Mouse (Mus musculus) stomach, postnatal 0 days (tissue): ENCODE results near the gene Son. TPM values are rescaled to one million over a fixed set of nuclear protein-coding genes. Genes with fewer than 3 reads are reported as not detected.

Experiments
- ATAC-seq: fragments of 200-750 bp; cut with Nextera tagmentation; 2 replicates; pipeline ENCODE4 v1.8.0; 2017; ENCODE audit not compliant: low FRiP score, low TSS enrichment
- DNase-seq: peaks from one replicate; pipeline ENCODE4 v3.0.0-alpha.2; 2016; ENCODE audit warnings: low spot score
- H3K27ac ChIP-seq: fragments of 300-500 bp; sonication (generic); replicated peaks from 2 replicates; pipeline ENCODE4 v1.5.1; 2014; ENCODE audit warnings: mild to moderate bottlenecking, control low read depth
- H3K27me3 ChIP-seq: fragments of 300-500 bp; sonication (generic); 2 replicates; pipeline ENCODE4 v1.6.1; 2014; ENCODE audit warnings: low read length; ENCODE audit not compliant: control insufficient read depth, insufficient read depth
- H3K36me3 ChIP-seq: fragments of 300-500 bp; sonication (generic); 2 replicates; pipeline ENCODE4 v1.6.1; 2014; ENCODE audit warnings: low read length, mixed read lengths; ENCODE audit not compliant: control insufficient read depth, insufficient read depth
- H3K4me1 ChIP-seq: fragments of 300-500 bp; sonication (generic); replicated peaks from 2 replicates; pipeline ENCODE4 v1.6.1; 2014; ENCODE audit warnings: antibody characterized with exemption; ENCODE audit not compliant: control insufficient read depth, insufficient read depth
- H3K4me2 ChIP-seq: fragments of 300-500 bp; sonication (generic); replicated peaks from 2 replicates; pipeline ENCODE4 v1.6.1; 2014; ENCODE audit warnings: low read depth, mild to moderate bottlenecking, control low read depth, moderate library complexity
- H3K4me3 ChIP-seq: fragments of 300-500 bp; sonication (generic); 2 replicates; pipeline ENCODE4 v1.5.1; 2014; ENCODE audit warnings: low read depth, low read length, control low read depth
- H3K9ac ChIP-seq: fragments of 300-500 bp; sonication (generic); 2 replicates; pipeline ENCODE4 v1.6.1; 2014; ENCODE audit warnings: mild to moderate bottlenecking, low read length, control low read depth, mixed read lengths
- H3K9me3 ChIP-seq: fragments of 300-500 bp; sonication (generic); 2 replicates; pipeline ENCODE4 v1.6.1; 2016; ENCODE audit warnings: low read length; ENCODE audit not compliant: control insufficient read depth
- CTCF ChIP-seq: IDR thresholded peaks from 2 replicates; pipeline ENCODE4 v1.5.1; 2016; ENCODE audit warnings: antibody characterized with exemption, low read depth, mild to moderate bottlenecking, moderate library complexity
- EP300 ChIP-seq: optimal IDR thresholded peaks from 2 replicates; pipeline ENCODE3; 2016; ENCODE audit warnings: antibody characterized with exemption
- WGBS: fragments of 180-500 bp; shearing (Covaris S2); extraction: QIAGEN DNeasy Blood & Tissue Kit; methylation state at CpG from one replicate; pipeline ENCODE4 v1.1.7; 2014; 5-methylcytosine and 5-hydroxymethylcytosine counted together
- polyA plus RNA-seq: library from polyadenylated mRNA; unstranded; fragments of >200 nt; fragmentation: Nextera tagmentation; extraction: Ambion mirVana; gene quantifications from 2 replicates; pipeline ENCODE4 v1.2.1, GENCODE M21; 2015

The Son gene
- polyA plus RNA-seq = 62.3 and 65.8 TPM in 2 replicates

GRCm38 (mm10) chr16:91647461-91648219, at the start of gene Son:
Gene Son (plus strand): TSS chr16:91647506.
- no peaks in the 10 kb centered on the region for H3K27me3 ChIP-seq
- under 1% methylated on average over 68 of the region's 70 CpGs for WGBS

GRCm38 (mm10) chr16:91597672-91598010, 49.7 kb upstream of the Son start, which contains the start of gene Tmem50b:
Gene Tmem50b (minus strand): TSS chr16:91597800.
- TF ChIP-seq CTCF (no peak), EP300 (no peak)
- DNase-seq = peak; percentile 99
- no peaks in the 10 kb centered on the region for H3K27me3 ChIP-seq
- H3K36me3 ChIP-seq = no peaks in the 10 kb centered on the region
- H3K27ac ChIP-seq = peak within 1 kb of the TSS; percentile 77
- H3K4me1 ChIP-seq = no peaks in the 10 kb centered on the region
- H3K9me3 ChIP-seq = no peaks in the 10 kb centered on the region
- WGBS = 0% methylated on average over 24 of the region's 34 CpGs
- peak; percentile 99 for ATAC-seq
- peak within 1 kb of the TSS; percentile 84 for H3K9ac ChIP-seq
- peak within 1 kb of the TSS; percentile 78 for H3K4me3 ChIP-seq
- H3K4me2 ChIP-seq = peak within 1 kb of the TSS; percentile 93

More at GRCm38 (mm10) chr16:91647461-91648219, at the start of gene Son:
- peak within 1 kb of the TSS; percentile 78 for H3K4me3 ChIP-seq
- ATAC-seq (peak; percentile 96), DNase-seq (peak; percentile 96)
- H3K4me2 ChIP-seq = peak within 1 kb of the TSS; percentile 93
- peak within 1 kb of the TSS; percentile 93 for H3K9ac ChIP-seq
- H3K36me3 ChIP-seq = peaks cover 6% of the 10 kb centered on the region; the same call in 1 of the 2 replicates
- no peaks in the 10 kb centered on the region for H3K9me3 ChIP-seq
- H3K4me1 ChIP-seq = no peaks in the 10 kb centered on the region
- TF ChIP-seq EP300 (peak; percentile 84), CTCF (peak; percentile 4; the same call in 1 of the 2 replicates)
- peak within 1 kb of the TSS; percentile 100 for H3K27ac ChIP-seq

DNA sequence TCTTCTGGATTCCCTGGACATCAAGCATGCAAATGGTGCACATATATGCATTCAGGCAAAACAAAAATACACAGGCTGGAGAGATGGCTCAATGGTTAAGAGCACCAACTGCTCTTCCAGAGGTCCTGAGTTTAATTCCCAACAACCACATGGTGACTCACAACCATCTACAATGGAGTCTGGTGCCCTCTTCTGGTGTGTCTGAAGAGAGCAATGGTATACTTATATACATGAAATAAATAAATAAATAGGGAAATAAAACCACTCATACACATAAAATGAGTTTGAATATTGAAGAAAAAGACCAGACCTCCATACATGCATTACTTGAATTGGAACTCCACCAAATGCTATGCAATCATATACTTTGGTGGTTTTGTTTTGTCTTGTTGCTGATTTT, 48.1 kb upstream of the Son start:
- Histone ChIP-seq H3K9ac (no peak overlapping the region), H3K27ac (no peak overlapping the region), H3K27me3 (no peaks in the 10 kb centered on the region), H3K36me3 (no peaks in the 10 kb centered on the region), H3K4me3 (no peak overlapping the region), H3K4me2 (no peak overlapping the region), H3K9me3 (no peaks in the 10 kb centered on the region), H3K4me1 (no peaks in the 10 kb centered on the region)
- DNase-seq = no peak
- TF ChIP-seq EP300 (no peak), CTCF (peak; percentile 29; the same call in 1 of the 2 replicates)
- no peak for ATAC-seq

DNA sequence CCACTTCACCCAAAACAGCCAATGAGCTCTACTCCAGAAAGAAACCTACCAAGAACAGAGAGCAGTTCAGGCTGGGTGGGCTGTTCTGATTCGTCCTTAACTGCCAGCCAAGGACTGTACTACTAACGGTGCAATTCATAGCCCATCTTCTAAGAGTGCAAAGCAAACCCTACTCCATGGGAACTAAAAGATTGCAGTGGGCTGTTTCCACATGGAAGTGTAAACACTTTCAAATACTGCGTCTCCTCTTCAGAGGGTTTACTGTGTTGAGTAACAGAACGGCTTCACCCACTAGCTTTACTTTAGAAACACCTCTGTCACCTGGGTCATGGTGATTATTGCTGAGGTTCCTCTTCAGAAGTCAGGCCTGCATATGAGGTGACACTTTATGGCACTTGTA, 46.2 kb upstream of the Son start:
- WGBS = 37% methylated on average over 4 of the region's 4 CpGs
- no peak overlapping the region for H3K9ac ChIP-seq
- TF ChIP-seq CTCF = no peak
- no peak for TF ChIP-seq EP300
- no peak overlapping the region for H3K4me3 ChIP-seq
- no peak for ATAC-seq
- H3K4me2 ChIP-seq = no peak overlapping the region
- H3K27ac ChIP-seq = no peak overlapping the region
- no peaks in the 10 kb centered on the region for H3K36me3 ChIP-seq
- DNase-seq = no peak
- no peaks in the 10 kb centered on the region for H3K4me1 ChIP-seq
- H3K27me3 ChIP-seq = no peaks in the 10 kb centered on the region
- H3K9me3 ChIP-seq = no peaks in the 10 kb centered on the region

DNA sequence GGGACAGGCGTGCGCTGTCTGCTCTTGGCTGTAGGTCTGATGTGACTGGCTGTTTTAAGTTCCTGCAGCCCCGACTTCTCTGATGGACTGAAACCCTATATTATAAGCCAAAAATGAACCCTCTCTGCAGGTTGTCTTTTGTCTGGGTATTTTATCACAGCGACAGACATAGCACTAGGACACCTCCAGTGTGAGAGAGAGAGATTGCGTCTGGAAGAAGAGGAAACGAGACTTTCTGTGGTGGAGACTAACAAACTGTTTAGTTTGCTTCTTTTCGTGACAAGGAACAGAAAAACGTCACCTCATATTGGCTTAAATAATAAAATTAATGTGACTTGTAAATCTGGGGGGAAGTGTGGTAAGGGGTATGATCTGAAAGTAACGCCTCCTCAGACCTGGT, 45.6 kb upstream of the Son start:
- H3K4me2 ChIP-seq = no peak overlapping the region
- no peaks in the 10 kb centered on the region for H3K9me3 ChIP-seq
- no peak overlapping the region for H3K4me3 ChIP-seq
- no peaks in the 10 kb centered on the region for H3K36me3 ChIP-seq
- WGBS = 53% methylated on average over 9 of the region's 9 CpGs
- no peaks in the 10 kb centered on the region for H3K4me1 ChIP-seq
- TF ChIP-seq EP300 (no peak), CTCF (no peak)
- no peak overlapping the region for H3K27ac ChIP-seq
- DNase-seq (no peak), ATAC-seq (no peak)
- H3K9ac ChIP-seq = no peak overlapping the region
- no peaks in the 10 kb centered on the region for H3K27me3 ChIP-seq

- Histone ChIP-seq H3K36me3 (no peaks in the 10 kb centered on the region), H3K27me3 (no peaks in the 10 kb centered on the region), H3K4me1 (no peaks in the 10 kb centered on the region), H3K9me3 (no peaks in the 10 kb centered on the region), H3K9ac (no peak overlapping the region), H3K4me2 (no peak overlapping the region), H3K4me3 (no peak overlapping the region), H3K27ac (no peak overlapping the region)
- ATAC-seq (no peak), DNase-seq (no peak)
- TF ChIP-seq EP300 (no peak), CTCF (no peak)
- WGBS = 76% methylated on average over 6 of the region's 6 CpGs
These were observed 42.1 kb upstream of the Son start for GRCm38 (mm10) chr16:91605156-91605555.
